Mouse (Mus musculus): ENCODE results near the gene Slc25a1. TPM values are rescaled to one million over a fixed set of nuclear protein-coding genes. Genes with fewer than 3 reads are reported as not detected.

The Slc25a1 gene
- total RNA-seq, 2 experiments from 2014 or later = 11.2 to 16.1 TPM

Other genes with a start within 250 kb of the Slc25a1 start
- gene Med15, start 195.3 kb downstream of the Slc25a1 start, total RNA-seq (2015) = 61.4 and 67.1 TPM in 2 replicates
- gene Med15, start 195.3 kb downstream of the Slc25a1 start, total RNA-seq (2017) = 28.6 and 49.3 TPM in 2 replicates
- gene Klhl22, start 168.6 kb downstream of the Slc25a1 start, total RNA-seq (2015) = 5.0 and 6.9 TPM in 2 replicates
- gene Klhl22, start 168.6 kb downstream of the Slc25a1 start, total RNA-seq (2017) = 7.0 and 8.3 TPM in 2 replicates
- 0.07 TPM in 1 of 2 replicates, not detected in the other for gene Scarf2, start 130.9 kb downstream of the Slc25a1 start, total RNA-seq (2015)
- gene Scarf2, start 130.9 kb downstream of the Slc25a1 start, total RNA-seq (2017) = not detected in 2 replicates
- not detected in 2 replicates for gene B830017H08Rik, start 95.1 kb downstream of the Slc25a1 start, total RNA-seq (2015)
- gene B830017H08Rik, start 95.1 kb downstream of the Slc25a1 start, total RNA-seq (2017) = not detected in 2 replicates
- 4.1 and 6.1 TPM in 2 replicates for gene Car15, start 89.9 kb downstream of the Slc25a1 start, total RNA-seq (2015)
- 1.7 and 2.3 TPM in 2 replicates for gene Car15, start 89.9 kb downstream of the Slc25a1 start, total RNA-seq (2017)
- gene Gm20518, start 36.5 kb downstream of the Slc25a1 start, total RNA-seq (2015) = 0.27 and 0.96 TPM in 2 replicates
- 0.04 and 0.37 TPM in 2 replicates for gene Gm20518, start 36.5 kb downstream of the Slc25a1 start, total RNA-seq (2017)
- not detected in 2 replicates for gene Tssk1, start 34.0 kb downstream of the Slc25a1 start, total RNA-seq (2015)
- gene Tssk1, start 34.0 kb downstream of the Slc25a1 start, total RNA-seq (2017) = not detected in 2 replicates
- gene Dgcr2, start 29.7 kb downstream of the Slc25a1 start, total RNA-seq (2015) = 16.1 and 20.5 TPM in 2 replicates
- 32.9 and 35.6 TPM in 2 replicates for gene Dgcr2, start 29.7 kb downstream of the Slc25a1 start, total RNA-seq (2017)
- gene Tssk2, start 29.6 kb downstream of the Slc25a1 start, total RNA-seq (2015) = not detected in 2 replicates
- gene Tssk2, start 29.6 kb downstream of the Slc25a1 start, total RNA-seq (2017) = not detected in 2 replicates
- 8.9 and 10.3 TPM in 2 replicates for gene Ess2, start 16.9 kb downstream of the Slc25a1 start, total RNA-seq (2015)
- gene Ess2, start 16.9 kb downstream of the Slc25a1 start, total RNA-seq (2017) = 14.5 and 17.7 TPM in 2 replicates
- gene Gsc2, start 13.2 kb downstream of the Slc25a1 start, total RNA-seq (2015) = not detected in 2 replicates
- gene Gsc2, start 13.2 kb downstream of the Slc25a1 start, total RNA-seq (2017) = not detected in 2 replicates
- not detected in 2 replicates for gene Vpreb2, start 52.2 kb upstream of the Slc25a1 start, total RNA-seq (2015)
- gene Vpreb2, start 52.2 kb upstream of the Slc25a1 start, total RNA-seq (2017) = not detected in 2 replicates
- gene Dgcr6, start 124.6 kb upstream of the Slc25a1 start, total RNA-seq (2015) = 9.8 and 11.4 TPM in 2 replicates
- gene Dgcr6, start 124.6 kb upstream of the Slc25a1 start, total RNA-seq (2017) = 3.4 and 7.9 TPM in 2 replicates
- gene Prodh, start 162.0 kb upstream of the Slc25a1 start, total RNA-seq (2015) = 1.3 and 2.2 TPM in 2 replicates
- 5.7 and 9.8 TPM in 2 replicates for gene Prodh, start 162.0 kb upstream of the Slc25a1 start, total RNA-seq (2017)
- 0.36 and 0.85 TPM in 2 replicates for gene Rtn4r, start 199.4 kb upstream of the Slc25a1 start, total RNA-seq (2015)
- 0.26 TPM in 1 of 2 replicates, not detected in the other for gene Rtn4r, start 199.4 kb upstream of the Slc25a1 start, total RNA-seq (2017)

Measured in megakaryocyte, adult 5-6 weeks (primary cell).